In the genomic region with DNA sequence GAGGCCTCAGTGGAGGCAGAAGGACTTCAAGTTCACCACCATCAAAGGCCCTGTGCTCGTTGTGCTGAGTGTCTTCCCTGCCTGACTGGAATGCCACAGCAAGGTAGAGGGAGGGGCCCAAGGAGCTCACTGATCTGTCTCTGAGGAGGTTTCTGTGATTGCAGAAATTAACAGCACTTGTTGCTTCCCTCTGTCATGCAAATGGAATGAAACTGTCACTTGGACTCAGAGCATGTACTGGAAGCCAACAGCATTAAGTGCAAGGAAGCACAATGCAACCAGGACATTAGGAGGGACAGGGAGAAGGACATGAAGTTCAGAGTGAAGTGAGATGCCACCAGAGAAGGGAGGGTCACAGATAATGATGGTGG, we compare ENCODE assay signal across 15 mouse cellular contexts.
DNase-seq lines count a peak whose midpoint lies in the region; ATAC-seq lines count a peak whose summit lies in the region.
"Had no signal": no experiment of that assay in that cellular context is flagged by ENCODE, and none has a peak within 500 bp of the region (broad histone marks: within the 10 kb centered on the region; RNA-seq: fewer than 3 reads in every experiment).

No protein-coding gene starts in this region.

- H3K9me3 ChIP-seq in heart, embryonic 10.5 days, result no peaks in the 10 kb centered on the region
- H3K9me3 ChIP-seq in midbrain, embryonic 13.5 days, result no peaks in the 10 kb centered on the region
- H3K9me3 ChIP-seq in midbrain, embryonic 11.5 days (ENCODE audit: control insufficient read depth, low read length), result no peaks in the 10 kb centered on the region
- H3K9me3 ChIP-seq in liver, embryonic 13.5 days (replicated peaks), result no peaks in the 10 kb centered on the region

- WGBS in heart, embryonic 10.5 days, result 15% methylated on average over 1 of the region's 1 CpGs
- 16% methylated on average over 1 of the region's 1 CpGs for WGBS in midbrain, embryonic 13.5 days
- WGBS in midbrain, embryonic 11.5 days, result 22% methylated on average over 1 of the region's 1 CpGs
- WGBS in liver, embryonic 13.5 days (ENCODE audit: insufficient replicate concordance), result 3% methylated on average over 1 of the region's 1 CpGs

- no peaks in the 10 kb centered on the region for H3K36me3 ChIP-seq in heart, embryonic 10.5 days
- no peaks in the 10 kb centered on the region for H3K36me3 ChIP-seq in midbrain, embryonic 13.5 days
- no peaks in the 10 kb centered on the region for H3K36me3 ChIP-seq in midbrain, embryonic 11.5 days (ENCODE audit: control insufficient read depth, insufficient read depth, low read length)
- H3K36me3 ChIP-seq in liver, embryonic 13.5 days, result no peaks in the 10 kb centered on the region

- 0 out of 2 replicates have a peak overlapping the region, but pooled peaks have one; percentile 11 for H3K4me2 ChIP-seq in midbrain, embryonic 13.5 days (replicated peaks)
- H3K4me2 ChIP-seq in midbrain, embryonic 11.5 days, result no peak overlapping the region
- no peak overlapping the region for H3K4me2 ChIP-seq in liver, embryonic 13.5 days

- no peak overlapping the region for H3K9ac ChIP-seq in midbrain, embryonic 13.5 days (replicated peaks)
- no peak overlapping the region for H3K9ac ChIP-seq in midbrain, embryonic 11.5 days (ENCODE audit: low read length)
- H3K9ac ChIP-seq in liver, embryonic 13.5 days, result no peak overlapping the region

- H3K27me3 ChIP-seq in heart, embryonic 10.5 days (ENCODE audit: insufficient read depth, poor library complexity, severe bottlenecking), result no peaks in the 10 kb centered on the region
- H3K27me3 ChIP-seq in midbrain, embryonic 13.5 days, result no peaks in the 10 kb centered on the region
- H3K27me3 ChIP-seq in midbrain, embryonic 11.5 days (ENCODE audit: control insufficient read depth, insufficient read depth, low read length), result no peaks in the 10 kb centered on the region
- no peaks in the 10 kb centered on the region for H3K27me3 ChIP-seq in liver, embryonic 13.5 days

- peak overlapping the region; percentile 76 for H3K27ac ChIP-seq in heart, embryonic 10.5 days
- H3K27ac ChIP-seq in midbrain, embryonic 13.5 days, result no peak overlapping the region
- no peak overlapping the region for H3K27ac ChIP-seq in midbrain, embryonic 11.5 days (ENCODE audit: low read depth, low read length)
- peak overlapping the region; percentile 57; the same call in 1 of the 2 replicates for H3K27ac ChIP-seq in liver, embryonic 13.5 days
- H3K27ac ChIP-seq: layer of hippocampus, adult 2 months had no signal

- ATAC-seq in midbrain, embryonic 13.5 days, result no peak
- no peak for ATAC-seq in midbrain, embryonic 11.5 days (ENCODE audit: low FRiP score)
- no peak for ATAC-seq in liver, embryonic 13.5 days (ENCODE audit: low read depth)
- ATAC-seq in monocyte, adult 5-6 weeks (replicated peaks; ENCODE audit: insufficient number of reproducible peaks, low FRiP score, low TSS enrichment, poor library complexity, severe bottlenecking), result 0 out of 2 replicates have a peak, but pooled peaks have one; percentile 16

- peaks cover 32% of the 10 kb centered on the region for H3K4me1 ChIP-seq in heart, embryonic 10.5 days
- peaks cover 19% of the 10 kb centered on the region for H3K4me1 ChIP-seq in midbrain, embryonic 13.5 days (replicated peaks)
- H3K4me1 ChIP-seq in midbrain, embryonic 11.5 days (ENCODE audit: control insufficient read depth, insufficient read depth, low read length), result peaks cover 2% of the 10 kb centered on the region
- H3K4me1 ChIP-seq in liver, embryonic 13.5 days (replicated peaks), result peaks cover 20% of the 10 kb centered on the region

- H3K4me3 ChIP-seq in heart, embryonic 10.5 days, result no peak overlapping the region
- no peak overlapping the region for H3K4me3 ChIP-seq in midbrain, embryonic 13.5 days (replicated peaks)
- no peak overlapping the region for H3K4me3 ChIP-seq in midbrain, embryonic 11.5 days (ENCODE audit: low read depth, low read length)
- H3K4me3 ChIP-seq in liver, embryonic 13.5 days (replicated peaks), result no peak overlapping the region
- H3K4me3 ChIP-seq: layer of hippocampus, adult 2 months had no signal

- no peak for DNase-seq in heart, embryonic 10.5 days (ENCODE audit: low spot score)
- DNase-seq in heart, adult 18-20 months, result no peak
- DNase-seq in midbrain, embryonic 11.5 days (ENCODE audit: low spot score, missing footprints), result no peak
- no peak for DNase-seq in liver, embryonic 13.5 days
- DNase-seq in embryo, embryonic 9.5 days (ENCODE audit: extremely low spot score), result no peak
- no peak for DNase-seq in right cerebral cortex, adult 2 months (ENCODE audit: low spot score in 2 of 2)
- DNase-seq: adrenal gland, postnatal 25 days; cerebellum, adult 2 months; kidney, adult 18-20 months; left cerebral cortex, postnatal 4 days; lung, postnatal 36 days; right cerebral cortex, postnatal 25 days had no signal

Comparison
In these comparisons a context has a peak if more than half of its experiments do, and no peak if none do; other contexts are left out.
1. H3K27ac ChIP-seq: peak in heart, embryonic 10.5 days (single experiment) and liver, embryonic 13.5 days (single experiment); none in midbrain, embryonic 13.5 days (single experiment) and midbrain, embryonic 11.5 days (single experiment).